Mouse (Mus musculus) hindbrain, embryonic 16.5 days (tissue): ENCODE data around the gene Ddb1. TPM values are rescaled to one million over a fixed set of nuclear protein-coding genes. Genes with fewer than 3 reads are reported as not detected.

Experiments used
- polyA plus RNA-seq: library from polyadenylated mRNA; unstranded; fragments of >200 nt; fragmentation: Nextera tagmentation; extraction: Ambion mirVana; gene quantifications from 2 replicates; pipeline ENCODE4 v1.2.1, GENCODE M21; 2015

Gene Ddb1
- polyA plus RNA-seq, 1 experiment from 2014 or later = 203 TPM

Other genes with a start within 250 kb of the Ddb1 start
- 8.8 and 10.3 TPM in 2 replicates for gene Syt7, start 216.2 kb upstream of the Ddb1 start, polyA plus RNA-seq
- gene Lrrc10b, start 147.9 kb upstream of the Ddb1 start, polyA plus RNA-seq = 0.97 and 1.3 TPM in 2 replicates
- gene Ppp1r32, start 122.4 kb upstream of the Ddb1 start, polyA plus RNA-seq = 2.4 and 2.7 TPM in 2 replicates
- 40.8 and 57.9 TPM in 2 replicates for gene Cpsf7, start 80.1 kb upstream of the Ddb1 start, polyA plus RNA-seq
- 69.0 and 74.0 TPM in 2 replicates for gene Sdhaf2, start 79.2 kb upstream of the Ddb1 start, polyA plus RNA-seq
- gene Tmem216, start 49.1 kb upstream of the Ddb1 start, polyA plus RNA-seq = 46.6 and 48.4 TPM in 2 replicates
- 22.1 and 22.4 TPM in 2 replicates for gene Cyb561a3, start 28.2 kb upstream of the Ddb1 start, polyA plus RNA-seq
- gene Tmem138, start 28.0 kb upstream of the Ddb1 start, polyA plus RNA-seq = 36.2 and 41.4 TPM in 2 replicates
- gene Tkfc, start 327 bp downstream of the Ddb1 start, polyA plus RNA-seq = 24.4 and 26.3 TPM in 2 replicates
- gene Vwce, start 28.9 kb downstream of the Ddb1 start, polyA plus RNA-seq = 1.2 and 1.5 TPM in 2 replicates
- not detected in 2 replicates for gene Pga5, start 72.7 kb downstream of the Ddb1 start, polyA plus RNA-seq
- 27.7 and 35.0 TPM in 2 replicates for gene Vps37c, start 83.4 kb downstream of the Ddb1 start, polyA plus RNA-seq
- gene Cd5, start 133.7 kb downstream of the Ddb1 start, polyA plus RNA-seq = 0.09 and 0.28 TPM in 2 replicates
- not detected in 2 replicates for gene Cd6, start 224.7 kb downstream of the Ddb1 start, polyA plus RNA-seq
- gene Slc15a3, start 234.4 kb downstream of the Ddb1 start, polyA plus RNA-seq = 0.20 and 0.33 TPM in 2 replicates